Mouse (Mus musculus) ES-Bruce4 (cell line): ENCODE results near the gene Hspb7.

Experiments
- CTCF ChIP-seq: IDR thresholded peaks from one replicate; pipeline ENCODE4 v1.8.1; 2011; ENCODE audit warnings: low read depth, low read length
- EP300 ChIP-seq: IDR thresholded peaks from 2 replicates; pipeline ENCODE4 v1.6.1; 2011; ENCODE audit warnings: low read depth, low read length; ENCODE audit not compliant: insufficient read depth
- POLR2A ChIP-seq: IDR thresholded peaks from one replicate; pipeline ENCODE4 v1.8.1; 2011; ENCODE audit warnings: low read length; ENCODE audit not compliant: insufficient read depth

- no peak for TF ChIP-seq POLR2A
- TF ChIP-seq CTCF, result no peak
- TF ChIP-seq EP300, result no peak
These were observed 48.8 kb downstream of the Hspb7 start for GRCm38 (mm10) chr4:141469343-141469742.
